Mouse (Mus musculus) lung, adult 2 months (tissue): ENCODE data around the gene Hoxd1.

Experiments used
- CTCF ChIP-seq: fragments of 200-500 bp; IDR thresholded peaks from 2 replicates; pipeline ENCODE4 v1.5.1; 2011; ENCODE audit warnings: mild to moderate bottlenecking, low read length, control low read depth; ENCODE audit not compliant: insufficient read depth
- POLR2A ChIP-seq: fragments of 200-500 bp; IDR thresholded peaks from 2 replicates; pipeline ENCODE4 v1.6.1; 2011; ENCODE audit warnings: low read depth, mild to moderate bottlenecking, control low read depth, low read length, borderline replicate concordance; ENCODE audit errors: extremely low read depth

DNA sequence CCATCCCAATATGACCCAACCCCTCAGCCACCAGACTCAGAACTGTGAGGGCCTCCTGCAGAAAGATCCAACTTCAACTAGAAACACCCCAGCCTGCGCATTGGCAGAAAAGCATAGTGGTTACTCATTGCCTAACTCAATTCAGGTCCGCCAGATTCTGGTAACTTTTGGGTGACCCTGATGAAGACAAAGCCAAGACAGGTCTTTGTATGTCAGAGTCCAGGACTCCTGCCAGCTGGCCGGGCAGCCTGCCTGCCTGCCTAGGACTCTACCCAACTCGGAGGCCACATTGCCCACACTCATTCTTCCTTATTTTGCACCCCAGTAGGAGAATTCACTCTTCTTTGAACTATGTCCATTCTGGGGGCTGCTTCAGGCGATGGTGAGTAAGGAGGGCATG is 36.2 kb upstream of the Hoxd1 start, which contains the start of gene Gm28230:
- TF ChIP-seq POLR2A: no peak
- no peak for TF ChIP-seq CTCF
